Mouse (Mus musculus) limb, embryonic 12.5 days (tissue): ENCODE results near the gene Jdp2. TPM values are rescaled to one million over a fixed set of nuclear protein-coding genes. Genes with fewer than 3 reads are reported as not detected.
"Not testable (repeated sequence)": the region's sequence is repeated elsewhere in the genome, so short reads cannot be mapped to it uniquely, and the experiment has no call there.

Experiments
- ATAC-seq: fragments of 200-750 bp; cut with Nextera tagmentation; 2 replicates; pipeline ENCODE4 v1.8.0; 2017; ENCODE audit warnings: low read depth, moderate TSS enrichment; ENCODE audit not compliant: insufficient number of reproducible peaks, insufficient read depth, low FRiP score, low TSS enrichment
- H3K27ac ChIP-seq: fragments of 300-500 bp; sonication (generic); 2 replicates; pipeline ENCODE4 v1.5.1; 2016; ENCODE audit warnings: mild to moderate bottlenecking, moderate library complexity
- H3K27me3 ChIP-seq: fragments of 300-500 bp; sonication (generic); 2 replicates; pipeline ENCODE4 v1.6.1; 2016; ENCODE audit warnings: mild to moderate bottlenecking, moderate library complexity
- H3K36me3 ChIP-seq: fragments of 300-500 bp; sonication (generic); 2 replicates; pipeline ENCODE4 v1.6.1; 2016; ENCODE audit warnings: mild to moderate bottlenecking, moderate library complexity
- H3K4me1 ChIP-seq: fragments of 300-500 bp; sonication (generic); replicated peaks from 2 replicates; pipeline ENCODE4 v1.6.1; 2016
- H3K4me2 ChIP-seq: fragments of 300-500 bp; sonication (generic); 2 replicates; pipeline ENCODE4 v1.6.1; 2016; ENCODE audit warnings: mild to moderate bottlenecking, moderate library complexity
- H3K4me3 ChIP-seq: fragments of 300-500 bp; sonication (generic); replicated peaks from 2 replicates; pipeline ENCODE4 v1.5.1; 2016; ENCODE audit warnings: mild to moderate bottlenecking
- H3K9ac ChIP-seq: fragments of 300-500 bp; sonication (generic); replicated peaks from 2 replicates; pipeline ENCODE4 v1.6.1; 2016; ENCODE audit warnings: mild to moderate bottlenecking, moderate library complexity
- H3K9me3 ChIP-seq: fragments of 300-500 bp; sonication (generic); 2 replicates; pipeline ENCODE4 v1.6.1; 2016; ENCODE audit warnings: mild to moderate bottlenecking, moderate library complexity
- WGBS: fragments of 180-500 bp; shearing (Covaris S2); methylation state at CpG from one replicate; pipeline ENCODE4 v1.1.7; 2016; 5-methylcytosine and 5-hydroxymethylcytosine counted together
- polyA plus RNA-seq: library from polyadenylated mRNA; unstranded; fragments of >200 nt; fragmentation: Nextera tagmentation; extraction: Ambion mirVana; gene quantifications from 2 replicates; pipeline ENCODE4 v1.2.1, GENCODE M21; 2016

Gene Jdp2
- polyA plus RNA-seq, 1 experiment from 2014 or later: 0.87 TPM

GRCm38 (mm10) chr12:85639326-85640008 lies 40.6 kb downstream of the Jdp2 start:
- H3K27me3 ChIP-seq: no peaks in the 10 kb centered on the region
- peaks cover 16% of the 10 kb centered on the region for H3K36me3 ChIP-seq
- H3K9me3 ChIP-seq: no peaks in the 10 kb centered on the region
- no peak overlapping the region for H3K27ac ChIP-seq
- H3K9ac ChIP-seq: no peak overlapping the region
- no peak overlapping the region for H3K4me3 ChIP-seq
- H3K4me2 ChIP-seq: no peak overlapping the region
- WGBS: 86% methylated on average over 12 of the region's 12 CpGs
- no peak for ATAC-seq
- no peaks in the 10 kb centered on the region for H3K4me1 ChIP-seq

GRCm38 (mm10) chr12:85640852-85641563 lies 42.2 kb downstream of the Jdp2 start:
- Histone ChIP-seq H3K27ac (no peak overlapping the region), H3K9me3 (no peaks in the 10 kb centered on the region), H3K4me3 (no peak overlapping the region), H3K9ac (no peak overlapping the region), H3K27me3 (no peaks in the 10 kb centered on the region), H3K4me2 (no peak overlapping the region), H3K36me3 (peaks cover 16% of the 10 kb centered on the region), H3K4me1 (no peaks in the 10 kb centered on the region)
- WGBS: 83% methylated on average over 10 of the region's 10 CpGs
- ATAC-seq: no peak

- Histone ChIP-seq H3K27me3 (no peaks in the 10 kb centered on the region), H3K9me3 (no peaks in the 10 kb centered on the region), H3K4me1 (no peaks in the 10 kb centered on the region), H3K9ac (no peak overlapping the region), H3K4me2 (no peak overlapping the region), H3K4me3 (no peak overlapping the region), H3K36me3 (peaks cover 16% of the 10 kb centered on the region), H3K27ac (no peak overlapping the region)
- 51% methylated on average over 4 of the region's 4 CpGs for WGBS
- no peak for ATAC-seq
Observed at GRCm38 (mm10) chr12:85641564-85641931, 42.7 kb downstream of the Jdp2 start.

GRCm38 (mm10) chr12:85643735-85644134 lies 44.9 kb downstream of the Jdp2 start:
- Histone ChIP-seq H3K4me2 (no peak overlapping the region), H3K27ac (no peak overlapping the region), H3K9me3 (no peaks in the 10 kb centered on the region), H3K27me3 (no peaks in the 10 kb centered on the region), H3K4me1 (no peaks in the 10 kb centered on the region), H3K9ac (no peak overlapping the region), H3K4me3 (no peak overlapping the region), H3K36me3 (peaks cover 14% of the 10 kb centered on the region)
- 73% methylated on average over 5 of the region's 5 CpGs for WGBS
- ATAC-seq: no peak

GRCm38 (mm10) chr12:85645664-85646063 lies 46.8 kb downstream of the Jdp2 start:
- 89% methylated on average over 4 of the region's 4 CpGs for WGBS
- no peak overlapping the region for H3K4me2 ChIP-seq
- no peak for ATAC-seq

GRCm38 (mm10) chr12:85647346-85647745 lies 48.5 kb downstream of the Jdp2 start:
- H3K27ac ChIP-seq: no peak overlapping the region
- 46% methylated on average over 10 of the region's 10 CpGs for WGBS
- H3K9me3 ChIP-seq: peaks cover 5% of the 10 kb centered on the region; the same call in 1 of the 2 replicates
- H3K36me3 ChIP-seq: no peaks in the 10 kb centered on the region
- H3K4me3 ChIP-seq: no peak overlapping the region
- H3K9ac ChIP-seq: no peak overlapping the region
- H3K4me2 ChIP-seq: no peak overlapping the region
- no peaks in the 10 kb centered on the region for H3K27me3 ChIP-seq
- no peaks in the 10 kb centered on the region for H3K4me1 ChIP-seq
- ATAC-seq: no peak

More at GRCm38 (mm10) chr12:85645664-85646063, 46.8 kb downstream of the Jdp2 start:
- no peaks in the 10 kb centered on the region for H3K27me3 ChIP-seq
- no peak overlapping the region for H3K27ac ChIP-seq
- peaks cover 4% of the 10 kb centered on the region; the same call in 1 of the 2 replicates for H3K9me3 ChIP-seq
- H3K9ac ChIP-seq: no peak overlapping the region
- no peaks in the 10 kb centered on the region for H3K36me3 ChIP-seq
- H3K4me3 ChIP-seq: no peak overlapping the region
- no peaks in the 10 kb centered on the region for H3K4me1 ChIP-seq

GRCm38 (mm10) chr12:85647955-85648354 lies 49.1 kb downstream of the Jdp2 start:
- no peaks in the 10 kb centered on the region for H3K4me1 ChIP-seq
- no peaks in the 10 kb centered on the region for H3K27me3 ChIP-seq
- no peak overlapping the region for H3K4me2 ChIP-seq
- no peaks in the 10 kb centered on the region for H3K36me3 ChIP-seq
- no peak overlapping the region for H3K27ac ChIP-seq
- ATAC-seq: no peak
- no peak overlapping the region for H3K4me3 ChIP-seq
- peaks cover 5% of the 10 kb centered on the region; the same call in 1 of the 2 replicates for H3K9me3 ChIP-seq
- WGBS: 93% methylated on average over 1 of the region's 1 CpGs
- H3K9ac ChIP-seq: no peak overlapping the region

GRCm38 (mm10) chr12:85659319-85659718 lies 60.5 kb downstream of the Jdp2 start:
- 70% methylated on average over 2 of the region's 2 CpGs for WGBS
- no peaks in the 10 kb centered on the region for H3K9me3 ChIP-seq

GRCm38 (mm10) chr12:85660855-85661254 lies 62.0 kb downstream of the Jdp2 start:
- 90% methylated on average over 12 of the region's 12 CpGs for WGBS
- H3K9me3 ChIP-seq: no peaks in the 10 kb centered on the region
- no peaks in the 10 kb centered on the region for H3K27me3 ChIP-seq
- no peak overlapping the region for H3K4me3 ChIP-seq
- no peaks in the 10 kb centered on the region for H3K36me3 ChIP-seq
- no peak for ATAC-seq
- no peak overlapping the region for H3K9ac ChIP-seq
- H3K4me2 ChIP-seq: no peak overlapping the region
- H3K27ac ChIP-seq: no peak overlapping the region
- no peaks in the 10 kb centered on the region for H3K4me1 ChIP-seq

More at GRCm38 (mm10) chr12:85659319-85659718, 60.5 kb downstream of the Jdp2 start:
- Histone ChIP-seq H3K27me3 (no peaks in the 10 kb centered on the region), H3K4me2 (no peak overlapping the region), H3K27ac (no peak overlapping the region), H3K4me1 (no peaks in the 10 kb centered on the region), H3K36me3 (no peaks in the 10 kb centered on the region), H3K4me3 (no peak overlapping the region), H3K9ac (no peak overlapping the region)
- ATAC-seq: no peak

- not testable (repeated sequence) for H3K4me2 ChIP-seq, H3K36me3 ChIP-seq, ATAC-seq, H3K9me3 ChIP-seq, H3K27me3 ChIP-seq, H3K4me1 ChIP-seq, H3K27ac ChIP-seq, H3K9ac ChIP-seq, H3K4me3 ChIP-seq
- 86% methylated on average over 8 of the region's 8 CpGs for WGBS
Observed at GRCm38 (mm10) chr12:85662232-85662631, 63.4 kb downstream of the Jdp2 start.

- H3K9ac ChIP-seq: no peak overlapping the region
- H3K36me3 ChIP-seq: no peaks in the 10 kb centered on the region
- ATAC-seq: no peak; the same call in 1 of the 2 replicates
- H3K27me3 ChIP-seq: no peaks in the 10 kb centered on the region
- 15% methylated on average over 9 of the region's 9 CpGs for WGBS
- peak overlapping the region; percentile 27; the same call in 1 of the 2 replicates for H3K4me2 ChIP-seq
- no peaks in the 10 kb centered on the region for H3K4me1 ChIP-seq
- H3K9me3 ChIP-seq: no peaks in the 10 kb centered on the region
- H3K4me3 ChIP-seq: no peak overlapping the region
- H3K27ac ChIP-seq: no peak overlapping the region
Observed at GRCm38 (mm10) chr12:85662896-85663295, 64.1 kb downstream of the Jdp2 start.
